Comparison of ENCODE assay signal across 9 mouse cellular contexts in the genomic region with DNA sequence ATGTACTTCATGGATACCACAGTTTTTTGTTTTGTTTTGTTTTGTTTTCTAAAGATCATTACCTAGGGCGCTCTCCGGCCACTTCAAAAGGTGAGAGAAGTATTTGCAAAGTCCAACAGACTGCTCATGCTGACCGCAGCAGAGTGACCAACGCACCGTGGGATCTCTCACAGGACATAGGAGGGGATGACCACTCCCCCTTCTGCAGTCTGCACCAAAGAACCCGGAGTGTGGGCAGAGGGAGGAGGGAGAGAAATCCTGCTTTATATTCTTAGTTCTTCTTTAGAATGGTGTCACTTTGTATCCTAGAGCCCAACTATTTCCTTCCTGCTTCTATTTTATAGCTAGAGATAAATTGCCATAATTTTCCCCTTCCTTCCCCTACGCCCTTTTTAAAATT. TPM values are rescaled to one million over a fixed set of nuclear protein-coding genes. Genes with fewer than 3 reads are reported as not detected.
A peak's percentile ranks its signal among the peaks of the same experiment; 100 is the strongest.
DNase-seq lines count a peak whose midpoint lies in the region; ATAC-seq and TF ChIP-seq lines count a peak whose summit lies in the region.
"Had no signal": no experiment of that assay in that cellular context is flagged by ENCODE, and none has a peak within 500 bp of the region (broad histone marks: within the 10 kb centered on the region; RNA-seq: fewer than 3 reads in every experiment).

No protein-coding gene starts in this region.

- no peaks in the 10 kb centered on the region for H3K36me3 ChIP-seq in heart, embryonic 11.5 days (ENCODE audit: control insufficient read depth, insufficient read depth, low read length)
- no peaks in the 10 kb centered on the region for H3K36me3 ChIP-seq in lung, embryonic 15.5 days
- no peaks in the 10 kb centered on the region for H3K36me3 ChIP-seq in hindbrain, postnatal 0 days (ENCODE audit: insufficient read depth, low read length)
- H3K36me3 ChIP-seq in midbrain, embryonic 15.5 days (replicated peaks) = no peaks in the 10 kb centered on the region

- 37% methylated on average over 7 of the region's 7 CpGs for WGBS in heart, embryonic 11.5 days (ENCODE audit: insufficient replicate concordance)
- WGBS in lung, embryonic 15.5 days = 32% methylated on average over 7 of the region's 7 CpGs
- WGBS in lung, adult 2 months = 26% methylated on average over 7 of the region's 7 CpGs
- WGBS in hindbrain, postnatal 0 days = 36% methylated on average over 7 of the region's 7 CpGs
- WGBS in midbrain, embryonic 15.5 days = 28% methylated on average over 7 of the region's 7 CpGs

- no peak for TF ChIP-seq CTCF in lung, adult 2 months (IDR thresholded peaks at IDR 0.05; ENCODE audit: insufficient read depth, low read length)
- no peak for TF ChIP-seq CTCF in hindbrain, postnatal 0 days (IDR thresholded peaks at IDR 0.05; ENCODE audit: low read depth)

- no peak for ATAC-seq in heart, embryonic 11.5 days (replicated peaks; ENCODE audit: insufficient number of reproducible peaks, low FRiP score, low TSS enrichment)
- no peak for ATAC-seq in lung, embryonic 15.5 days (ENCODE audit: borderline replicate concordance, extremely low read depth, low FRiP score, low TSS enrichment)
- 0 out of 2 replicates have a peak, but pooled peaks have one; percentile 33 for ATAC-seq in hindbrain, postnatal 0 days
- ATAC-seq in midbrain, embryonic 15.5 days (replicated peaks) = no peak

- no peak for TF ChIP-seq POLR2A in lung, adult 2 months (IDR thresholded peaks at IDR 0.05; ENCODE audit: borderline replicate concordance, extremely low read depth, low read depth, low read length)

- no peak for DNase-seq in heart, adult 8-10 months (ENCODE audit: low spot score)
- DNase-seq in lung, adult 2 months = no peak
- DNase-seq in hindbrain, postnatal 0 days (ENCODE audit: low spot score) = no peak
- no peak for DNase-seq in MN1 (ENCODE audit: low spot score)
- DNase-seq in urinary bladder, postnatal 4 days (ENCODE audit: low spot score in 2 of 2) = no peak

- H3K9me3 ChIP-seq in heart, embryonic 11.5 days (replicated peaks; ENCODE audit: control insufficient read depth, low read length) = no peaks in the 10 kb centered on the region
- peaks cover 3% of the 10 kb centered on the region; the same call in 1 of the 2 replicates for H3K9me3 ChIP-seq in lung, embryonic 15.5 days
- no peaks in the 10 kb centered on the region for H3K9me3 ChIP-seq in hindbrain, postnatal 0 days (ENCODE audit: low read length)
- H3K9me3 ChIP-seq in midbrain, embryonic 15.5 days = no peaks in the 10 kb centered on the region

- H3K4me3 ChIP-seq in heart, embryonic 11.5 days (ENCODE audit: low read depth, low read length) = no peak overlapping the region
- H3K4me3 ChIP-seq in lung, embryonic 15.5 days = no peak overlapping the region
- H3K4me3 ChIP-seq in lung, adult 2 months (replicated peaks; ENCODE audit: extremely low read depth, low read depth, low read length) = no peak overlapping the region
- H3K4me3 ChIP-seq in hindbrain, postnatal 0 days (ENCODE audit: low read length) = no peak overlapping the region
- H3K4me3 ChIP-seq in midbrain, embryonic 15.5 days = no peak overlapping the region
- H3K4me3 ChIP-seq: myocyte had no signal

- H3K9ac ChIP-seq in heart, embryonic 11.5 days (ENCODE audit: low read depth, low read length) = no peak overlapping the region
- no peak overlapping the region for H3K9ac ChIP-seq in lung, embryonic 15.5 days
- no peak overlapping the region for H3K9ac ChIP-seq in hindbrain, postnatal 0 days (replicated peaks; ENCODE audit: low read length)
- H3K9ac ChIP-seq in midbrain, embryonic 15.5 days = no peak overlapping the region

- H3K4me1 ChIP-seq in heart, embryonic 11.5 days (ENCODE audit: control insufficient read depth, insufficient read depth, low read length) = no peaks in the 10 kb centered on the region
- no peaks in the 10 kb centered on the region for H3K4me1 ChIP-seq in lung, embryonic 15.5 days
- no peaks in the 10 kb centered on the region for H3K4me1 ChIP-seq in lung, adult 2 months (ENCODE audit: control insufficient read depth, insufficient read depth, low read length)
- H3K4me1 ChIP-seq in hindbrain, postnatal 0 days (ENCODE audit: insufficient read depth, low read length) = 0 out of 2 replicates have a peak, but pooled peaks cover 5% of the 10 kb centered on the region
- no peaks in the 10 kb centered on the region for H3K4me1 ChIP-seq in midbrain, embryonic 15.5 days

- H3K27ac ChIP-seq in heart, embryonic 11.5 days (ENCODE audit: low read depth, low read length) = no peak overlapping the region
- H3K27ac ChIP-seq in lung, embryonic 15.5 days = no peak overlapping the region
- H3K27ac ChIP-seq in hindbrain, postnatal 0 days = no peak overlapping the region
- no peak overlapping the region for H3K27ac ChIP-seq in midbrain, embryonic 15.5 days

- no peaks in the 10 kb centered on the region for H3K27me3 ChIP-seq in heart, embryonic 11.5 days (ENCODE audit: control insufficient read depth, insufficient read depth, low read length)
- H3K27me3 ChIP-seq in lung, embryonic 15.5 days = no peaks in the 10 kb centered on the region
- H3K27me3 ChIP-seq in hindbrain, postnatal 0 days (ENCODE audit: insufficient read depth, low read length) = no peaks in the 10 kb centered on the region
- no peaks in the 10 kb centered on the region for H3K27me3 ChIP-seq in midbrain, embryonic 15.5 days (replicated peaks)

- H3K4me2 ChIP-seq in heart, embryonic 11.5 days = peak overlapping the region; percentile 33
- peak overlapping the region; percentile 16; the same call in 1 of the 2 replicates for H3K4me2 ChIP-seq in lung, embryonic 15.5 days
- peak overlapping the region; percentile 39 for H3K4me2 ChIP-seq in hindbrain, postnatal 0 days (ENCODE audit: low read depth, low read length)
- 0 out of 2 replicates have a peak overlapping the region, but pooled peaks have one; percentile 13 for H3K4me2 ChIP-seq in midbrain, embryonic 15.5 days

RNA-seq across cellular contexts. Expression of a gene that starts 48.4 kb away (rescaled TPM):
- 15.3 and 17.6 TPM in 2 replicates for polyA plus RNA-seq in heart, embryonic 11.5 days (2014; fragmentation: Nextera tagmentation; extraction: Ambion mirVana)
- total RNA-seq in heart, adult 8-10 months (2022) = 1 to 10 TPM; 2.7 to 4.2 (median 3.2) TPM
- polyA plus RNA-seq in lung, embryonic 15.5 days (2015; fragmentation: Nextera tagmentation; extraction: Ambion mirVana) = 20.7 and 22.0 TPM in 2 replicates
- 0.49 and 0.61 TPM in 2 replicates for polyA plus RNA-seq in lung, adult 2 months (2012; rRNA removed)
- total RNA-seq in hindbrain, postnatal 0 days (2014; rRNA removed) = 11.7 and 17.8 TPM in 2 replicates
- 5.5 and 6.6 TPM in 2 replicates for polyA plus RNA-seq in hindbrain, postnatal 0 days (2015; fragmentation: Nextera tagmentation; extraction: Ambion mirVana)
- 3.9 and 4.5 TPM in 2 replicates for polyA plus RNA-seq in midbrain, embryonic 15.5 days (2015; fragmentation: Nextera tagmentation; extraction: Ambion mirVana)

RNA-seq across cellular contexts. Expression of a gene that starts 50.8 kb away (rescaled TPM):
- polyA plus RNA-seq in heart, embryonic 11.5 days (2014; fragmentation: Nextera tagmentation; extraction: Ambion mirVana) = 7.2 and 7.5 TPM in 2 replicates
- total RNA-seq in heart, adult 8-10 months (2022) = 10 to 100 TPM in 2 of 4 experiments, 1 to 10 TPM in 2; 8.1 to 14.0 (median 9.2) TPM
- polyA plus RNA-seq in lung, embryonic 15.5 days (2015; fragmentation: Nextera tagmentation; extraction: Ambion mirVana) = 0.82 and 1.1 TPM in 2 replicates
- 0.12 and 0.27 TPM in 2 replicates for polyA plus RNA-seq in lung, adult 2 months (2012; rRNA removed)
- total RNA-seq in hindbrain, postnatal 0 days (2014; rRNA removed) = 11.4 and 12.5 TPM in 2 replicates
- polyA plus RNA-seq in hindbrain, postnatal 0 days (2015; fragmentation: Nextera tagmentation; extraction: Ambion mirVana) = 7.0 and 7.9 TPM in 2 replicates
- polyA plus RNA-seq in midbrain, embryonic 15.5 days (2015; fragmentation: Nextera tagmentation; extraction: Ambion mirVana) = 7.0 and 8.5 TPM in 2 replicates
- polyA plus RNA-seq: myocyte had no signal
